Mouse (Mus musculus): ENCODE measurements around the gene Gm28961.
"Not testable (repeated sequence)": the region's sequence is repeated elsewhere in the genome, so short reads cannot be mapped to it uniquely, and the experiment has no call there.

Gm28961 gene

DNA sequence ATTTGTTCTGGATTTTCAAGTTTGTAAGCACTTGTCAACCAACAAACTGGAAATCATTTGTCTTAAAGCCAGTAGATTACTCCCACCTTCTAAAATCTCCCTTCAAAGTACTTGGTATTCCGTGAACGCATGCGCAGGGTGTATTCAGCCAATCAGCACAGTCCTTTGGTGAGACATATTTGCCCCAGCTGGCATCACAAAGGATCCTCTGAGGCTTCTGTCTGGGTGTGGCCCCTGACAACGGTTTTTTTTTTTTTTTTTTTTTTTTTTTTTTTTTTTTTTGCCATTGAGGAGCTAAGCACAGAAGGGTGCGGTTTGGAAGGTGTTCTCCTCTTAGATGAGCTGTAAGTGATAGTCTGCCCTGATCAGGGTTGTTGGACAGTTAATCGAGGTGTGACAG is at the start of gene Gm28961:
Gene Gm28961, plus strand, starts transcription at position 301 of the 400 bp plus-strand sequence.
- not testable (repeated sequence) for DNase-seq (ENCODE audit: low read depth)
